Mouse (Mus musculus) lung, postnatal 36 days (tissue): ENCODE measurements around the gene Mycbpap.

ENCODE experiments used
- DNase-seq: peaks from one replicate; pipeline ENCODE4 v3.0.0; 2022; ENCODE audit warnings: mixed read lengths

The Mycbpap gene

DNA sequence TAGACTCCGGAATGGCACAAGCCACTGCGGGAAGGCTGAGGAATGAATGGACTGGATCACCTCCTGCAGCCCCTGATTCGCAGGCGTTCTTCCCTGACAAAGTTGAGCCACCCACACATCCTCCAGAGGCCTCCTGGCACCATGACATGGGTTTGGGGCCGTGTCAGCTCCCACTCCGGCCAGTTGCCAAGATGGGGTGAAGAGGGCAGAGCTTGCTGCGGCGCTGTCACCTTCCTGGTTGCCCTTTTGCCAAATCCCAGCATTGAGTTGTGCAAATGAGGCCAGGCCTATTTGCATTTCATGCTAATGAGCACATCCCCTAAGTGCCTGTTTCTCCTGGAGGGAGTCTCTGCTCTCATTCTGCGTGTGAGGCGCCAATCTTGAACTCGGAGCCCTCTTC is 45.8 kb downstream of the Mycbpap start:
- no peak for DNase-seq

DNA sequence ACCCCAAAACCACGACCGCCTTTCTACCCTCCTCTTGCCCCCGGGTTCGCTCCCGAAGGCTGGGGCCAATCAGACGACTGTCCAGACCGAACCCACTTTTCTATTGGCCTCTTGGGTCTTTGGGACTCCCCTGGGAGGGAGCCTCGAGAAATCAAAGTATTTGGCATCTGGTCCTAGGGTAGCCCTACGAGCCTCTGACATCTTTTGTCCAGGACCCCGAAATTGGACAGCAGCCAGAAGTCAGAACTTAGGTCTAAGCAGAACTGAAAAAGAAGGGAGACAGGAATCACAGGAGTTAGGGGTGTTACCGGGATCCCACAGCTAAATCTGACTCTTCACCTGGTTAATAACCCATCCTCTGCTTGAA is 47.0 kb downstream of the Mycbpap start:
- DNase-seq, result no peak

DNA sequence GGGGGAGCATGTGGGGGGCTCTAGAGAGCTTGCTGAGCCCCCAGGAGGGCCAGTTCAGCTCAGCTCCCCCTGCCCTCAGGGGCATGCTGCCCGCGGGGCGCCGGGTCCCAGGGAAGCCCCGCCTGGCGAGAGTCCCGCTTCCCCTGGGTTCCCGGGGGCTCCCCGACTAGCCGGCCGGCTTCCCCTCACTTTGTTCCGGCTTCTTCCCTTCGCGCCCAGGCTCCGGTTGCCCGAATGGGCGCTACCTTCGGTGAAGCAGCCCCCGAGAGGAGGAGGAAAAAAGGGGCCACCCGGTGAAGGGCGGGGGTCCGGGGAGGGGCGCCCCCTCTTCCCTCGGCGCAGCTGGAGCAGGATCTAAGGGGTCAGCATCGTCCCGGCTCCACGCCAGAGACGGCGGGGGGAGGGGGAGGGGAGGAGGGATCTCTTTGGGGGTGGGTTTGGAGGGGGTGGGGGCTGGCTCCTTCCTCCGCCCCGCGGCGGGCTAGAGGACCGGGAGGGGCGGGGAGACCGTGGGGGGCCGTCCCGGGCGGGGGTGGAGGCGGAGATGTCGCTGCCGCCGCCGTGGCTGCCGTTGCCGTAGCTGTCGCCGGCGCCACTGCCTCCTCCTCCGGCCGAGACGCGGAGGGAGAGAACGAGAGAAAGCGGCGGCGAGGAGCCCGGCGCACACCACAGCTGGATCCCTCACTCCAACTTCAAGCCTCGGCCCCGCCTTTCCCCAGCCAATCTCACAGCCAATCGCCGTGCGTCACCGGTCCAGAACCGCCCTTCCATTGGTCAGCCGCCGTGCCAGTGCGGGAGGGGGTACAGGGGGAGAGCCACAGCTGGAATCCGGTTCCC is 47.6 kb downstream of the Mycbpap start, which contains the start of gene Cacna1g:
Gene Cacna1g (minus strand): TSS at position 492 of the 837 bp plus-strand sequence.
- DNase-seq, result peak; percentile 90

DNA sequence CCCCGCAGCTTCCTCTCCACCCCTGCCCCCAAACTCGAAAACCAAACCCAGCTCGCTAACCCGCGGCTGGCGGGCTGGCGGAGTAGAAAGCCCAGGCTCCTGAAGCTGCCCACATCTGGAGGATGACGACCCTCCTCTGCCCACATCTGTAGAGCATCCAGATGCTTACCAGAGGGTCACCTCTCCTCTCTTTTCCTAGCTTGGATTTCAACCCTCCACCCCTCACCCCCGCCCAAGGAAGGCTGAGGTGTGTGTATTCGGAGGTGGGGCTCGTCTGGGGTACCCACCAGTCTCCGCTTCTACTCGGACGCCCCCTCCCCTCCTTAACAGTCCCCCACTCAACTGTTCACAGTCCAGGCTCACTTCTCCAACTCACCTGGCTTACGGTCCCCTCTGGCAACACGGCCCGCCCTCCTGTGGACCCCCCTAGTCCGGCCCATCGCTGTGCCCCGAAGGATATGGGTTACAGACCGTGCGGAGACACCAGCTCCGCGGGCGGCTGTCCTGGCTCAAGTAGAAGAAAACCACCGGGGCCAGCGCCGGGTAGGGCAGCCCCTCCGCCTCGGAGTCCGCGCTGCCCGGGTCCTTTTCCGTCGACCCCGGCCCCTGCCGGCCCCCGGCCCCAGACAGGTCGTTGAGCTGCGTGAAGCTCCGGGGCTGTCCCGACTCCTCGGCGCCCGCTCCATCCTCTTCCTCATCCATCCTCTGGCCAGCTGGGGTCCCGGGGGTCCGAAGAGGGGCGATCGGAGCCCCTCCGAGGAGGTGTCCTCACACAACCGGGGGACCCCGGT is 48.4 kb downstream of the Mycbpap start:
- no peak for DNase-seq

DNA sequence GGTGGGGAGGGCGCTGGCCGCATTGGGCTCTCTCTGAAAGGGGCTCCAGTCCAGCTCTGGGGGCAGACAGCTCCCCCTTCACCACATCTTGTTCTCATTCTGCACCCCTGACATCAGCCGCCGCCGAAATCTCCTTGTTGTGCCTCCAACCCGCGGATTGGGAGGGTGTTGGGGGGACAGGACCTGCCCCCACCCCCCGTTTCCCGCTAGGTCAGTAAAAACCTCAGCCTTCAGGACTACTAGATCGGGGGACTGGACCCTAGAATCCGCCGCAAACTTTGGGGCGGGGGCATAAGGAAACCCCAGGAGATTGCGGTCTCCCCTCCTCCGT is 49.0 kb downstream of the Mycbpap start:
- no peak for DNase-seq

DNA sequence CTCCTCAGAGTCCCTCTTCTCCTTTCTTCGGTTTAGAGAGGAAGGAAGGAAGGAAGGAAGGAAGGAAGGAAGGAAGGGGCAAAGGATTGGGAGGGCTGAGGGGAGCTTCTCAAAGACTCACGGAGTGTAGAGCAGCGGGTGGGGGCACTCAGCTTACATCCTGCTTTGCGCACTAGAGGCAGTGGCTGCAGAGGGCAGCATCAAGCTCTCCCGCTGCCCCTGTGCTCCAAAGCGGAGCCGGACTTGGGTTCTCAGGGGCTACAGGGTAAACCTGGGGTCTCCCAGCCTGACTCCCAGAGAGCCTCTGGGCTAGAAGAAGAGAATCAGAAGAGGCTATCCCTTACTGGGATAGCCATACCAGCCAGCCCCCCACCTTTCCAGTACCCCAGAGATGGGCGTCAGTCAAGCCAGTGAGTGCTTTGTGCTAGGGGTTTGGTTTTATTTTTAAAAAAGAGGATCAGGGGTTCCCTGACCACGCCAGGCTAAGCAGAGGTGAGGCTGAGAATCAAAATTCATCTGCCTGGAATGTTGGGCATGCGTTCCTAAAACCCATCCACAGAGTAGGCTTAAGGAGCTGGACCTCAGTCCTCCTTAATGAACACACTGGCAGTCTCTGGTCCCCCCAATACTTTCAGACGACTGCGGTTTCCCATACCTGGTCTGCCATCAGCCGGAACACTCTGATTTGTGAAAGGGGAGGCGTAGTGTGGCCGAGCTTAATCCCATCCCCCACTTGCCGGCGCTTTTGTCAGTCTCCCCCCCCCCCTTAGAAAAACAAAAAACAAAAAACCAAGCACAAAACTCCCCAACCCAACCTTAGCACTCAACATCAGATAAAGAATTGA is 49.6 kb downstream of the Mycbpap start:
- DNase-seq, result no peak

DNA sequence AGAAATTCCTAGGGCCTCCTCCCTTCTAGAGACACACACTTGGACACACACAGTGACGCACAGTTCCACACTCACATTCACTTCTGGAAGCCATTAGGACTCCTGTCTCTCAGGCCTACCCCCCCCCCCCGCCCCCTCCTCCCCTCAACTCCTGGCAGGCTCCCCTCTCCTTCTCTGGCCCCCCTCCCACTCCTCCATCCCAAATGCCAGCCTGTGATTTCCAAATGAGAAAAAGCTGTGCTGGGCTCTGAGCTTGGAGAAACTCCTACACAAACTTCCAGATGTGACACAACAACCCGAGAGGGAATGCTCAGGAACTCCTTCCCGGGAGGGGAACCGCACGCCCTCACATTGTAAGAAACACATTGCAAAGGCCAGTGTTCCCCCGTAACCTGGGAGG is 51.2 kb downstream of the Mycbpap start:
- DNase-seq, result no peak

DNA sequence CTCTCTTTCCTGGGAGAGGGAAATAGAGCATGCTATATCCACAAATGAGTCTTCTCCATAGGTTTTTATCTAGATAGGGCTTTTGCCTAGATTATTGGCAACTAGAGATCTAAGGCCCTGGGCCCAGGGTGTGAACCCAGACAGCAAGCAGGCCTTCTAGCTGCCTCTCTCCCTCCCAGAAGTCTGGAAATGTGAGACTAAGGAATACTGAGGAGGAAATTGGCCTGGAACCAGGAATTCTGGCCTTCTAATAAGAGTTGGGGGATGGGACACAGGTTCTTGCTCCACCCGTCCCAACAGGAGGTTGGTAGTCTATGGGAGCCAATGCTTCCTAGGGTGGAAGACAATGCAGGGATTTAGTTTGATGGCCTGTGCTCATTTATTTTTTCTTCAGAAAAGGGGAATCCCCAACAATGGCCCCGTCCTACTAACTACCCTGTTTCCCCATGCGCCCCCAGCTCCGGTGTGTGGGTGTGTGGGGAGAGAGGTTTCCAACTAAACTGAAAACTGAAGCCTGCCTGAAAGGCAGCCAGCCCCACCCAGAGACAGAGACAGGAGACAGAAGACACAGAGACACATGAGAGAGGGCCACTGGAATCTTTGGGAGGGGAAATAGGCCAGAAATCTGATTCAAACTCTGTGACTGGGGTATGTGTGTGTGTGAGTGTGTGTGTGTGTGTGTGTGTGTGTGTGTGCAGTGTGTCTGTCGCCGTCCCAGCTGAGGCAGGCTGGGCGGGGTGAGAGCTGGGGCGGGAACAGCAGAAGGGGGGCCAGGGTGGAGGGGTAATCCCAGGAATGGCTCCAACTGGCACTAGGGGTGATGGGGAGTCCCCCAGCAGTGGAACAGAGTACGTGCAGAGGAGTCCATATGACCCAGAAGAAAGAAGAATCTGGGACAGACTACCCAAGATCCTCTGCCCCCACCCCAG is 52.1 kb downstream of the Mycbpap start:
- no peak for DNase-seq

DNA sequence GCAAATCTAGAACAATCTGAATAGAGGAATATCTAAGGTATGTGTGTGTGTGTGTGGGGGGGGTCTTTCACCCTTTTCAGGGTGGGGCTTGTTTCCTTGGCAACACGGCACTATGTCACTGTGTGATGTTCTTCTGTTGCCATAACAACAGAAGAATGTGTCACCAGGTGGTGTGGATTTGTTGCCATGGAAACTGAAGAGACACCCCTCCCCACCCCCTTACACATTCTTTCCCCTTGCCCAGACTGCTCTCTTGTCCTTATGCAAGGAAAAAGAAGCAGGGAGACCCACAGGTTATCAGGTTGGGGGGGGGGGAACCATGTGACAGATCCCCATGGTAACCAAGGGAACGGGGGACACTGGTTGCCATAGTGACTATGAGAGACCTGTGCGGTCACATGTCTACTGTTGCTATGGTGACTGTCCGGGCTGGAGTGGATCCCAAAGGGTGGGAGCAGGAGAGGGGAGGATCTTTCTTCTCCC is 52.9 kb downstream of the Mycbpap start:
- no peak for DNase-seq

DNA sequence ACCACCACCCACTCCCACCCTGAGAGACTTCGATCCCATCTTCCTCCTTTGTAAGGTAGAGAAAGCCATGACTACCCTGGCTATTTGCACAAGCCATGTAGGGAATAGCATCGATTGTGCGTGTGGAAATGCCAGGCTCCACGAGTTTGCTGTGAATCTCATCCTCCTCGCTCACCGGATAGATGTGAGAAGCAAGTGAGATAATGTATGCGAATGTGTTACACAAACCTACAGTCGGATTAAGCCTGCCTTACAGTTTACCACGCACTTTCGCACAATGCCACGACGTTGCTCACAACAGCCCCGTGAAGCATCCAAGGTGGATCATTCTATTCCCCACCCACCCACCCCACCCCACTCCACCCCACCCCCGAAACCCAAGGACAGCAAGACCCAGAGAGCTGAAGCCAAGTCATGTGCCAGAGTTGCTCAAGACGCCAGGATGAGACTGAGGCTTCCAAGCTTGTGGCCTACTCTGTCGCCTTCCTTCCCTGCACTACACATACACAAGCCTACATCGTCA is 55.1 kb downstream of the Mycbpap start:
- DNase-seq, result no peak

DNA sequence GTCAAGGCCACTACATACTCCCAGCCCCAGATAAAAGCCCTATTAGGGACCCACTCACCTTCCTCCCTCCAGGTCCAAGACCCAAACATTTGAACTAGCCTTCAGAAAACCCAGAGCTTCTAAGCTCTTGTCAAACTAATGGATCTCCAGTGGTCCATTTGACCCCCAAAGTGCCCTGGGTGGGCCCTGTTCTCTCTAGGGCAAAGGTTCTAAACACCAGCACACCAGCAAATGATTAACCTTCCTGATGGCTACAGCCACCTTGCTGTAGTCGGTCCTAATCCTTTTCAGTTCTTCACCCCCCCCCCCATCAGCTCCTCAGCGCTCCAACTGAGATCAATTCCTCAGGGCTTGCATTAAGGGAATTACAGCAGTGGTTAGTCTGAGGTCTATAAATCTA is 57.4 kb downstream of the Mycbpap start:
- DNase-seq, result no peak

DNA sequence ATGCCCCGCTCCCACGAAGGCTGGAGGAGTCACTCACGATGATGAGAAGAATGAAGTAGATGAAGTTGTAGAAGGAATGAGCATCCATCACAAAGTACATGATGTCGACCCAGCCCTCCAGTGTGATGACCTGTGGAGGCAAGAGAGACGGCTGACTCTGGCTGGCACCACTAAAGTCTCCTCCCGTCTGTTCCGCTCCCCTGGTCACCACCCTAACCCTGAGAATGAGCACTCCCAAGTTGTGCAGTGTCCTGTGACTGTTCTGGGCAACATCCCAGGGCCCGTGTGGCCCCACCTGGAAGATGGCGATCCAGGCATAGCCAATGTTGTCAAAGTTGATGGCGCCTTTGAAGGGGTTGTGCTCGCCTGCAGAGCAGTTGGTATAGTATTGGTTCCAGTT is 59.7 kb downstream of the Mycbpap start:
- no peak for DNase-seq

DNA sequence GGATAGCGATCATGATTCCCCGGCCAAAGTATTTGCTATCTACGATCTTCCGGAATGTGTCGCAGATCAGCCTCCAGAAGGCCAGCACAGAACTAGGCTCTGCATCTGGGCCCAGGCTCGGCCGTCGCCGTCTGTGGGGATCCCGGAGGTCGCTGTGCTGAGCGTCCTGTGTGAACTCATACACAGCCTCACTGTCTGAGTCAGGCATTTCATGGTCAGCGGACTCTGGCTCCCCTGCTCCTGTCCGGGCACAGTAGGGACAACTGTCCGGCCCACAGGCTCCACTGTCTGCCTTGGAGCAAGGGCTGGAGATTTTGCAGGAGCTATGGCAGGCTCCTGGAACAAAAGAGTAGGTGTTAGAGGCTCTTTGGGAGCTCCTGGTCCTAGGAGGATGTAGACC is 64.5 kb downstream of the Mycbpap start:
- DNase-seq, result no peak

DNA sequence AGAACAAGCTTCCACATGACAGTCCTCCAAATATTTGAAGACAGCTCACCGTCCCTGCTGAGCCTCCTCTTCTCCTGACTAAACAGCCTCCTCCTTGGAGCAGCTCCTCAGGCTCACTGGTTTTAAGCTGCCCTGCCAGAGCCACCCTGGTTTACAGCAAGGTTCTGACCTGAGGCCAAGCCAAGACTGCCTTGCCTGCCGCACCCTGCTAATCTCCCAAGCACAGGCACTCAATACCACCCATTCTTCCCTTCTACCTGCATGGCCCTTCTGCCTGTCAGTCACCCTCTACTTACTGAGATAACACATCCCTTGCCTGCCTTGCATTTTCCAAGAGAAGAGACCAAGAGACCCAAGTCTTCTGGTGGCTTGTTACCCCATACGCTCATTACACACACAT is 65.2 kb downstream of the Mycbpap start:
- no peak for DNase-seq

DNA sequence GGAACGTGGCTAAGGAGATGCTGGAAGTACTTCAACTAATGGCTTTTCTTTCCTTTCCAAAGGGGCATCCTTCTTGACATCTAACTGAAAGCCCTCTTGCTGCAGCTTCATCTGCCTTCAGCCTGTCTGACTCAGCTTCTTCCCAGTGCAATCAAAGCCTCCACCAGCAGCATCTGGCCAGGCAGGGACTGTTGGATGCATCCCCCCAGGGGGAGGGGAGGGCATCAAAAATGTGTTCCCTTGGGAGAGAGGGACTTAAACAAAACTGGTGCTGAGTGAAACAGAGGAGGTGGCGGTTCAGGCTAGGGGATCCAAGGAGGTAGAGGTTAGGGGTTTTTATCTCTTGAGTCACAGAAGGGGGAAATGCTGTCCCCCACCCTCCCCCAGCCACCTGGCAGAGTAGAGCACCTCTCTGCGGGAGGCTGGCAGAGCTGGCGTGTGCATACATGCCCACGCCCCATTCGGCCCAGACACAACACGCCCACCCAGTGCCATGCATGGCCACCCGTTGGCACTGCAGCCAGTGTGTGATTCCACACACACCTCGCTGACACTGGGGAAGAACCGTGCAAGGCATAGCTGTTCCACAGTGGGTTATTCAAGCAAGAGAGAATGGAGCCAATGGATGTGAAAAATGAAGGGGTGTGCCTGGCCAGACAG is 66.3 kb downstream of the Mycbpap start:
- DNase-seq, result no peak

DNA sequence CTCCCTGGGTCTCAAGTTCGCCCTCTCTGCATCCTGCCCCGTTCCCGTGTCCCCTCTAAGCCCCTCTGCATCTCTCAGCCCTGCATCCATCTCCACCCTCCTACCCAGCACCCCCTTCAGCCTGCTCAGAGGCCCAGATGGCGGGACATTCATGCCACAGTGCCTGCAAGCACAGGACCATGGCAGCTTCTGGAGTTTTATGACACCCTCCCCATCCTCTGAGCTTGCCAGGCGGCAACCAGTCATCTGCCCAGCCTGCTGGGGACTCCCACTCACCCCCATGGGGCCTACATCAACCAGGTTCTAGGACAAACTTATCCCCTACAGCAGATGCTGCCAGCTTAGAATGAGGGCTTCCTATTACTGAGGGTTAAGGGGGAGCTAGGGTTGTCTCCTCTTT is 66.8 kb downstream of the Mycbpap start:
- DNase-seq, result no peak
